Mouse (Mus musculus) embryo, embryonic 11 days (tissue): ENCODE measurements around the gene Golga7b.

Experiments
- DNase-seq: peaks from one replicate; pipeline ENCODE4 v3.0.0-alpha.2; 2015

Gene Golga7b

GRCm38 (mm10) chr19:42247519-42247918, at the start of gene Golga7b:
Golga7b (plus strand) TSS chr19:42247574.
- DNase-seq = no peak

GRCm38 (mm10) chr19:42198026-42198425, 49.3 kb upstream of the Golga7b start:
- no peak for DNase-seq

- DNase-seq = peak; percentile 46
Observed at GRCm38 (mm10) chr19:42201696-42202381, 45.5 kb upstream of the Golga7b start, which contains the start of gene Sfrp5. Sfrp5 (minus strand) TSS chr19:42202252.

GRCm38 (mm10) chr19:42202467-42202866, 44.9 kb upstream of the Golga7b start:
- DNase-seq = no peak

GRCm38 (mm10) chr19:42204306-42204705, 43.1 kb upstream of the Golga7b start:
- DNase-seq = no peak

- DNase-seq = peak; percentile 60
Observed at GRCm38 (mm10) chr19:42205201-42205600, 42.2 kb upstream of the Golga7b start.

GRCm38 (mm10) chr19:42209485-42209884, 37.9 kb upstream of the Golga7b start:
- DNase-seq = no peak

- no peak for DNase-seq
Observed at GRCm38 (mm10) chr19:42209976-42210375, 37.4 kb upstream of the Golga7b start.

- DNase-seq = no peak
Observed at GRCm38 (mm10) chr19:42211936-42212335, 35.4 kb upstream of the Golga7b start.

- no peak for DNase-seq
Observed at GRCm38 (mm10) chr19:42214601-42215000, 32.8 kb upstream of the Golga7b start.

- no peak for DNase-seq
Observed at GRCm38 (mm10) chr19:42216699-42217373, 30.5 kb upstream of the Golga7b start.

GRCm38 (mm10) chr19:42217374-42217763, 30.0 kb upstream of the Golga7b start:
- peak; percentile 33 for DNase-seq

- DNase-seq = no peak
Observed at GRCm38 (mm10) chr19:42226451-42226850, 20.9 kb upstream of the Golga7b start.

- DNase-seq = no peak
Observed at GRCm38 (mm10) chr19:42229499-42230287, 17.7 kb upstream of the Golga7b start.

GRCm38 (mm10) chr19:42230288-42230568, 17.1 kb upstream of the Golga7b start:
- DNase-seq = no peak

- no peak for DNase-seq
Observed at GRCm38 (mm10) chr19:42230986-42231385, 16.4 kb upstream of the Golga7b start.

GRCm38 (mm10) chr19:42237602-42238340, 9.6 kb upstream of the Golga7b start:
- DNase-seq = no peak

- no peak for DNase-seq
Observed at GRCm38 (mm10) chr19:42238341-42238715, 9.0 kb upstream of the Golga7b start.

GRCm38 (mm10) chr19:42240881-42241280, 6.5 kb upstream of the Golga7b start:
- no peak for DNase-seq

GRCm38 (mm10) chr19:42243401-42243800, 4.0 kb upstream of the Golga7b start:
- no peak for DNase-seq

- no peak for DNase-seq
Observed at GRCm38 (mm10) chr19:42246626-42247025, 748 bp upstream of the Golga7b start.

GRCm38 (mm10) chr19:42249976-42250914, 2.9 kb downstream of the Golga7b start:
- DNase-seq = no peak
